Comparison of ENCODE assay signal across 8 mouse cellular contexts in genomic region chr7:73606677-73607449, GRCm38 (mm10).
A peak's percentile ranks its signal among the peaks of the same experiment; 100 is the strongest.
DNase-seq lines count a peak whose midpoint lies in the region; ATAC-seq and TF ChIP-seq lines count a peak whose summit lies in the region.

No protein-coding gene starts in this region.

- H3K4me1 ChIP-seq in heart, embryonic 11.5 days (ENCODE audit: control insufficient read depth, insufficient read depth, low read length) = no peaks in the 10 kb centered on the region; the same call in 1 of the 2 replicates
- peaks cover 21% of the 10 kb centered on the region; the same call in 1 of the 2 replicates for H3K4me1 ChIP-seq in kidney, embryonic 16.5 days (ENCODE audit: insufficient read depth, low read length)
- peaks cover 39% of the 10 kb centered on the region for H3K4me1 ChIP-seq in liver, embryonic 12.5 days

- peak overlapping the region; percentile 28 for H3K4me3 ChIP-seq in heart, embryonic 11.5 days (ENCODE audit: low read depth, low read length)
- H3K4me3 ChIP-seq in kidney, embryonic 16.5 days (ENCODE audit: low read length) = peak overlapping the region; percentile 48
- peak overlapping the region; percentile 59 for H3K4me3 ChIP-seq in liver, embryonic 12.5 days

- ATAC-seq in erythroblast, adult 5-6 weeks (replicated peaks; ENCODE audit: low FRiP score, poor library complexity, severe bottlenecking) = peak; percentile 98
- peak; percentile 93 for ATAC-seq in heart, embryonic 11.5 days (replicated peaks; ENCODE audit: insufficient number of reproducible peaks, low FRiP score, low TSS enrichment)
- ATAC-seq in kidney, embryonic 16.5 days (ENCODE audit: low FRiP score, low TSS enrichment) = peak; percentile 95
- ATAC-seq in liver, embryonic 12.5 days = peak; percentile 95

- peak overlapping the region; percentile 66 for H3K9ac ChIP-seq in heart, embryonic 11.5 days (ENCODE audit: low read depth, low read length)
- peak overlapping the region; percentile 72 for H3K9ac ChIP-seq in kidney, embryonic 16.5 days (replicated peaks; ENCODE audit: low read length)
- H3K9ac ChIP-seq in liver, embryonic 12.5 days = peak overlapping the region; percentile 73

- peak; percentile 98 for DNase-seq in CD4-positive, CD25-positive, alpha-beta regulatory T cell, adult 2 months (ENCODE audit: low read depth, low spot score)
- peak; percentile 98 for DNase-seq in brain, embryonic 14.5 days (ENCODE audit: low read depth)
- DNase-seq in naive thymus-derived CD4-positive, alpha-beta T cell, adult 2 months (ENCODE audit: low read depth) = peak; percentile 98
- peak; percentile 97 for DNase-seq in splenic B cell, adult 2 months (ENCODE audit: low read depth, low spot score)

- TF ChIP-seq CTCF in brain, embryonic 14.5 days (IDR thresholded peaks at IDR 0.05; ENCODE audit: borderline replicate concordance, extremely low read depth, insufficient read depth, insufficient read length) = no peak

- 3% methylated on average over 30 of the region's 30 CpGs for WGBS in heart, embryonic 11.5 days (ENCODE audit: insufficient replicate concordance)
- 2% methylated on average over 30 of the region's 30 CpGs for WGBS in kidney, embryonic 16.5 days
- WGBS in liver, embryonic 12.5 days (ENCODE audit: insufficient replicate concordance) = 3% methylated on average over 30 of the region's 30 CpGs

- peak overlapping the region; percentile 86 for H3K27ac ChIP-seq in heart, embryonic 11.5 days (ENCODE audit: low read depth, low read length)
- H3K27ac ChIP-seq in kidney, embryonic 16.5 days (ENCODE audit: low read length) = peak overlapping the region; percentile 98
- peak overlapping the region; percentile 79 for H3K27ac ChIP-seq in liver, embryonic 12.5 days

- H3K36me3 ChIP-seq in heart, embryonic 11.5 days (ENCODE audit: control insufficient read depth, insufficient read depth, low read length) = no peaks in the 10 kb centered on the region
- H3K36me3 ChIP-seq in kidney, embryonic 16.5 days (ENCODE audit: insufficient read depth, low read length) = no peaks in the 10 kb centered on the region
- no peaks in the 10 kb centered on the region for H3K36me3 ChIP-seq in liver, embryonic 12.5 days
- H3K36me3 ChIP-seq in splenic B cell, adult 2 months (ENCODE audit: control insufficient read depth, insufficient read depth, low read length, poor library complexity, severe bottlenecking) = no peaks in the 10 kb centered on the region

- H3K9me3 ChIP-seq in heart, embryonic 11.5 days (replicated peaks; ENCODE audit: control insufficient read depth, low read length) = no peaks in the 10 kb centered on the region
- no peaks in the 10 kb centered on the region for H3K9me3 ChIP-seq in kidney, embryonic 16.5 days (ENCODE audit: low read length)
- no peaks in the 10 kb centered on the region for H3K9me3 ChIP-seq in liver, embryonic 12.5 days (replicated peaks)

- peak overlapping the region; percentile 68 for H3K4me2 ChIP-seq in heart, embryonic 11.5 days
- peak overlapping the region; percentile 65 for H3K4me2 ChIP-seq in kidney, embryonic 16.5 days (replicated peaks; ENCODE audit: low read depth, low read length)
- peak overlapping the region; percentile 83 for H3K4me2 ChIP-seq in liver, embryonic 12.5 days

- H3K27me3 ChIP-seq in heart, embryonic 11.5 days (ENCODE audit: control insufficient read depth, insufficient read depth, low read length) = no peaks in the 10 kb centered on the region
- H3K27me3 ChIP-seq in kidney, embryonic 16.5 days (ENCODE audit: insufficient read depth, low read length) = no peaks in the 10 kb centered on the region
- H3K27me3 ChIP-seq in liver, embryonic 12.5 days (replicated peaks) = peaks cover 6% of the 10 kb centered on the region; the same call in 1 of the 2 replicates
- H3K27me3 ChIP-seq in splenic B cell, adult 2 months (ENCODE audit: control insufficient read depth, insufficient read depth, low read length, poor library complexity, severe bottlenecking) = no peaks in the 10 kb centered on the region

- TF ChIP-seq POLR2A in brain, embryonic 14.5 days (IDR thresholded peaks at IDR 0.05; ENCODE audit: borderline replicate concordance, extremely low read depth, insufficient read depth, insufficient read length, poor library complexity, severe bottlenecking) = 0 out of 2 replicates have a peak, but pooled peaks have one; percentile 15

Comparison
In these comparisons a context has a peak if more than half of its experiments do, and no peak if none do; other contexts are left out.
1. Peak in every context shown above with its lines: DNase-seq, ATAC-seq, H3K4me3 ChIP-seq and H3K27ac ChIP-seq.